Mouse (Mus musculus): ENCODE measurements around the gene Cyp2d22. TPM values are rescaled to one million over a fixed set of nuclear protein-coding genes. Genes with fewer than 3 reads are reported as not detected.
"Not testable (repeated sequence)": the region's sequence is repeated elsewhere in the genome, so short reads cannot be mapped to it uniquely, and the experiment has no call there.

The Cyp2d22 gene
- polyA plus RNA-seq, 1 experiment from 2014 or later = 4.4 TPM

DNA sequence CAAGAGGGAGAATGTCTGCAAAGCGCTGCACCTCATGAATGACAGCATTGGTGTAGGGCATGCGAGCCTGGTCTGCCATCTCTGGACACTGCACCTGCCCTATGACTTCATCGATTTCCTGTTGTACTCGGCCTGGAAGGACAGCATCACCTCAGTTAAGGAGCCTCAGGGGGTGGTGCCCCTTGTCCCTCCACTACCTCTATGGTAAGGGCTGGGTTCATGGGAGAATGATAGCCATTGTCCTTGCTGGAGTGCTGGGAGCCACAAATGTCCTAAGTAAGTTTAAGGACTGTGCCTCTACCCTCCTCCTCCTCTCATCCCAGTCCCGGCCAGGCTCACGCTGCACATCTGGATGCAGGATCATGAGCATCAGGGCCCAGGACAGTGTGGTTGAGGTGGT is 7.6 kb downstream of the Cyp2d22 start:
- Histone ChIP-seq H3K27me3 (ENCODE audit: control insufficient read depth, insufficient read depth, low read length) (no peaks in the 10 kb centered on the region), H3K9me3 (replicated peaks; ENCODE audit: control insufficient read depth, low read length) (no peaks in the 10 kb centered on the region), H3K9ac (ENCODE audit: low read depth, low read length) (no peak overlapping the region), H3K4me2 (no peak overlapping the region), H3K36me3 (ENCODE audit: control insufficient read depth, insufficient read depth, low read length) (no peaks in the 10 kb centered on the region), H3K4me3 (ENCODE audit: low read depth, low read length) (no peak overlapping the region), H3K4me1 (ENCODE audit: control insufficient read depth, insufficient read depth, low read length) (no peaks in the 10 kb centered on the region), H3K27ac (ENCODE audit: low read depth, low read length) (no peak overlapping the region)
- no peak for ATAC-seq (replicated peaks; ENCODE audit: insufficient number of reproducible peaks, low FRiP score, low TSS enrichment)
- WGBS (ENCODE audit: insufficient replicate concordance) = 82% methylated on average over 6 of the region's 6 CpGs

DNA sequence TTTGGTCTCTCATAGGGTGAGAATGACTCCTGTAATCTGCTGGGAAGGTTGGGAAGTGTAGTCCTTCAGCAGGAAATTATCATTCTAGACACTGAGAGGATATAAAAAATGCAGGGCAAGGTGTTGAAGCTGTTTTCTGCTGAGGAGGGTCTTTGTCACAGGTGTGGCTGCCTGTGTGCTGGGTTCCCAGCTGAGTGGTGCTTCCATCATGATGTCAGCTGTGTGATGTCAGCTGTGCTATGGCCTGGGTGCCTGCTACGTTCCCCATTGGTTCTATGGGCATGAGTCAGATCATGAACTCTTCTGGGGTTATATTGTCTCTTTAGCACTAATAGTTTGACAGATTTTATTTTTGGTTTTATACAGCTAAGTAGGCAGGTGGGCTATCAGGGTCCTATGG is 11.2 kb downstream of the Cyp2d22 start:
- ATAC-seq (replicated peaks; ENCODE audit: insufficient number of reproducible peaks, low FRiP score, low TSS enrichment) = no peak
- Histone ChIP-seq H3K36me3 (ENCODE audit: control insufficient read depth, insufficient read depth, low read length) (no peaks in the 10 kb centered on the region), H3K27ac (ENCODE audit: low read depth, low read length) (no peak overlapping the region), H3K4me1 (ENCODE audit: control insufficient read depth, insufficient read depth, low read length) (no peaks in the 10 kb centered on the region), H3K9me3 (replicated peaks; ENCODE audit: control insufficient read depth, low read length) (no peaks in the 10 kb centered on the region), H3K9ac (ENCODE audit: low read depth, low read length) (no peak overlapping the region), H3K27me3 (ENCODE audit: control insufficient read depth, insufficient read depth, low read length) (no peaks in the 10 kb centered on the region), H3K4me2 (no peak overlapping the region), H3K4me3 (ENCODE audit: low read depth, low read length) (no peak overlapping the region)
- WGBS (ENCODE audit: insufficient replicate concordance) = 68% methylated on average over 1 of the region's 1 CpGs

DNA sequence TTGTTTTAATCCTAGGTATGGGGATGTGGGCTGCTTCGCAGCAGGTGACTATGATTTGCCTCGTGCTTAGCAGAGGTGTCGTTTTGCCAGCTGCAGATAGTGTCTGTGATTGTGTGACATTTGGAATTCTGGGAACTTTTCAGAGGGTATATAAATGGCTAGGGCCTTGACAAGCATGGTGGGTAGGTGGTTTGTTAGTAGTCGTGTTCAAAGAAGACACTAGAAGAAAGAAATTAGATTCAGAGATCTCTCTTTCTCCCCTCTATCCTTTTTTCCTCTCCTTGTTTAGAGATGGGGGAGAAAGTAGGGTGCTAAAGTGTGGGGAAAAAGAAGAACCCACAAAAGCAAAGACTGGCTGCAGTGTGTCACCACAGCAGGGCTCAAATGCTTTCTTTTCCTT is 11.9 kb downstream of the Cyp2d22 start:
- Histone ChIP-seq H3K27me3 (ENCODE audit: control insufficient read depth, insufficient read depth, low read length) (no peaks in the 10 kb centered on the region), H3K27ac (ENCODE audit: low read depth, low read length) (no peak overlapping the region), H3K36me3 (ENCODE audit: control insufficient read depth, insufficient read depth, low read length) (no peaks in the 10 kb centered on the region), H3K9me3 (replicated peaks; ENCODE audit: control insufficient read depth, low read length) (no peaks in the 10 kb centered on the region), H3K9ac (ENCODE audit: low read depth, low read length) (no peak overlapping the region), H3K4me1 (ENCODE audit: control insufficient read depth, insufficient read depth, low read length) (no peaks in the 10 kb centered on the region), H3K4me2 (no peak overlapping the region), H3K4me3 (ENCODE audit: low read depth, low read length) (no peak overlapping the region)
- no peak for ATAC-seq (replicated peaks; ENCODE audit: insufficient number of reproducible peaks, low FRiP score, low TSS enrichment)
- WGBS (ENCODE audit: insufficient replicate concordance) = 76% methylated on average over 4 of the region's 4 CpGs

DNA sequence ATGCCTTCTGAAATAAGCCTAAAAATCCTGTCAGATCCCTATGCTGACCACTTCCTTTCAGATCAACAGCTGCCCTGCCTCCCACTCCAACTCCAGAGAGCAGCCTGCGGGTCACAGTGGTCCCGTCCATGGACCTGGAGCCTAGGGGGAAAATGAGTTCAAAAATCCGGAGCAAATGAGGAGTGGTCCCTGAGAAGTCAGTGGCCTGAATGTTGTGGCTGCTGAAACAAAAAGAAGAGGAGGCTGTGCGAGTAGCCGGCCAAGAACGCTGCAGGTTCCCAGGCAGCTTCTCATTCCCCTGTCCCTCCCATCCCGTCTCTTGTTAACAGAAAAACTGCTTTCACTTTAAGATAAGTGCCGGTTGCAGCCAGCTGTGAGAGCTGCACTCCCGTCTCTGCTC is 15.5 kb downstream of the Cyp2d22 start:
- not testable (repeated sequence) for H3K4me2 ChIP-seq; H3K4me1 ChIP-seq (ENCODE audit: control insufficient read depth, insufficient read depth, low read length); H3K9ac ChIP-seq (ENCODE audit: low read depth, low read length); H3K27me3 ChIP-seq (ENCODE audit: control insufficient read depth, insufficient read depth, low read length); H3K36me3 ChIP-seq (ENCODE audit: control insufficient read depth, insufficient read depth, low read length); H3K4me3 ChIP-seq (ENCODE audit: low read depth, low read length); ATAC-seq (replicated peaks; ENCODE audit: insufficient number of reproducible peaks, low FRiP score, low TSS enrichment); H3K27ac ChIP-seq (ENCODE audit: low read depth, low read length); H3K9me3 ChIP-seq (replicated peaks; ENCODE audit: control insufficient read depth, low read length)
- 13% methylated on average over 6 of the region's 9 CpGs for WGBS (ENCODE audit: insufficient replicate concordance)

DNA sequence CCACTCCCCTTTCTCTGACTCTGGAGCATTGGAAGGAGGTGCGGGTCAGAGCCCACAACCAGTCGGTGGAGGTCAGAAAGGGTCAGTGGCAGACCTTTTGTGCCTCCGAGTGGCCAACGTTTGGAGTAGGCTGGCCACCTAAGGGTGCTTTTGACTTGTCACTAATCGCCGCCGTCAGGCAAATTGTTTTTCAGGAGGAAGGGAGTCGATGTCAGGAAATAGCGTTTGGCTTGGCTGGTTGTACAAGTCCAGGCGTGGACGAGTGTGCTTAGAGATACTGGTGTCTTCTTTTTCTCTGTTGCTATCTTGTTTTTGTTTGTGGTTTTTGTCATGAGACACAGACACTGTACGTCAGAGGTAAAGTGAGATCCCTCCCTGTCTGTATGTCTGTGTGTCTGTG is 16.3 kb downstream of the Cyp2d22 start:
- H3K9me3 ChIP-seq (replicated peaks; ENCODE audit: control insufficient read depth, low read length); ATAC-seq (replicated peaks; ENCODE audit: insufficient number of reproducible peaks, low FRiP score, low TSS enrichment); H3K27me3 ChIP-seq (ENCODE audit: control insufficient read depth, insufficient read depth, low read length); H3K4me1 ChIP-seq (ENCODE audit: control insufficient read depth, insufficient read depth, low read length); H3K4me2 ChIP-seq; H3K4me3 ChIP-seq (ENCODE audit: low read depth, low read length); H3K27ac ChIP-seq (ENCODE audit: low read depth, low read length); H3K36me3 ChIP-seq (ENCODE audit: control insufficient read depth, insufficient read depth, low read length); H3K9ac ChIP-seq (ENCODE audit: low read depth, low read length): not testable (repeated sequence)
- WGBS (ENCODE audit: insufficient replicate concordance) = 60% methylated on average over 7 of the region's 12 CpGs

GRCm38 (mm10) chr15:82362234-82362633 is 17.8 kb downstream of the Cyp2d22 start:
- no peak overlapping the region for H3K4me2 ChIP-seq
- no peaks in the 10 kb centered on the region for H3K27me3 ChIP-seq (ENCODE audit: control insufficient read depth, insufficient read depth, low read length)
- no peaks in the 10 kb centered on the region for H3K9me3 ChIP-seq (replicated peaks; ENCODE audit: control insufficient read depth, low read length)
- 77% methylated on average over 3 of the region's 4 CpGs for WGBS (ENCODE audit: insufficient replicate concordance)
- no peak overlapping the region for H3K27ac ChIP-seq (ENCODE audit: low read depth, low read length)
- no peak overlapping the region for H3K4me3 ChIP-seq (ENCODE audit: low read depth, low read length)
- no peak overlapping the region for H3K9ac ChIP-seq (ENCODE audit: low read depth, low read length)
- ATAC-seq (replicated peaks; ENCODE audit: insufficient number of reproducible peaks, low FRiP score, low TSS enrichment) = no peak
- peaks cover 9% of the 10 kb centered on the region; the same call in 1 of the 2 replicates for H3K4me1 ChIP-seq (ENCODE audit: control insufficient read depth, insufficient read depth, low read length)
- H3K36me3 ChIP-seq (ENCODE audit: control insufficient read depth, insufficient read depth, low read length) = no peaks in the 10 kb centered on the region

DNA sequence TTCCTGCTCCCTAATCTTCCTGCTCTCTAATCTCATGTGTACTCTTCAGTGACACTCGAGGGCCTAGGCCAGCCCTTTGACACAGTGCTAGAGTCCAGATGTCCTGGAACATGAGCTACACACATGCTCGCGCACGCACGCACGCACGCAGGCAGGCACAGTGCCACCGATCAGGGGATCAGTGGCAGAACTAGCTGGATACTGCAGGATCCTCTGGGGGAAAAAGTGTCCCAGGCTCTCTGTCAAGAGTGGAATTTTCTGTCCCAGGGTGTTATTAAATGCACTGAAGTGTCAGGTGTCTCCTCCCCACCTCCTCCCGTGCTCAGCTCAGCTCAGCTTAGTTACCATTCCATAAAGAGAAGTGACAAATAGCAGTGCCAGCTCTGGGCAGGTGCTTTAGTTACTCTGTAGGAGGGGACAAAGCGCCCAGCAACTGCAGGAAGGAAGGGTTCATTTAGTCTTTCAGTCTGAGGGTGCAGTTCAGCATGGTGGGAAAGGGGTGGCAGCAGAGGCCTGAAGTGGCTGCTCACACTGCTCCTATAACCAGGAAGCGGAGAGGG is 18.5 kb downstream of the Cyp2d22 start:
- H3K4me3 ChIP-seq (ENCODE audit: low read depth, low read length) = no peak overlapping the region
- H3K27ac ChIP-seq (ENCODE audit: low read depth, low read length) = no peak overlapping the region
- ATAC-seq (replicated peaks; ENCODE audit: insufficient number of reproducible peaks, low FRiP score, low TSS enrichment) = no peak
- no peak overlapping the region for H3K9ac ChIP-seq (ENCODE audit: low read depth, low read length)
- H3K36me3 ChIP-seq (ENCODE audit: control insufficient read depth, insufficient read depth, low read length) = no peaks in the 10 kb centered on the region
- H3K4me1 ChIP-seq (ENCODE audit: control insufficient read depth, insufficient read depth, low read length) = peaks cover 9% of the 10 kb centered on the region; the same call in 1 of the 2 replicates
- no peak overlapping the region for H3K4me2 ChIP-seq
- H3K27me3 ChIP-seq (ENCODE audit: control insufficient read depth, insufficient read depth, low read length) = no peaks in the 10 kb centered on the region
- WGBS (ENCODE audit: insufficient replicate concordance) = 71% methylated on average over 11 of the region's 11 CpGs
- H3K9me3 ChIP-seq (replicated peaks; ENCODE audit: control insufficient read depth, low read length) = no peaks in the 10 kb centered on the region

GRCm38 (mm10) chr15:82358431-82359260 is 21.4 kb downstream of the Cyp2d22 start:
- Histone ChIP-seq H3K27ac (ENCODE audit: low read depth, low read length) (0 out of 2 replicates have a peak overlapping the region, but pooled peaks have one; percentile 16), H3K9me3 (replicated peaks; ENCODE audit: control insufficient read depth, low read length) (no peaks in the 10 kb centered on the region), H3K9ac (ENCODE audit: low read depth, low read length) (0 out of 2 replicates have a peak overlapping the region, but pooled peaks have one; percentile 4), H3K4me2 (no peak overlapping the region), H3K27me3 (ENCODE audit: control insufficient read depth, insufficient read depth, low read length) (no peaks in the 10 kb centered on the region), H3K4me1 (ENCODE audit: control insufficient read depth, insufficient read depth, low read length) (peaks cover 12% of the 10 kb centered on the region; the same call in 1 of the 2 replicates), H3K36me3 (ENCODE audit: control insufficient read depth, insufficient read depth, low read length) (no peaks in the 10 kb centered on the region), H3K4me3 (ENCODE audit: low read depth, low read length) (no peak overlapping the region)
- 57% methylated on average over 22 of the region's 22 CpGs for WGBS (ENCODE audit: insufficient replicate concordance)
- ATAC-seq (replicated peaks; ENCODE audit: insufficient number of reproducible peaks, low FRiP score, low TSS enrichment) = no peak
